Mouse (Mus musculus) cerebellum, adult 9-11 months (tissue): ENCODE data around the gene Ruvbl1.

ENCODE experiments used
- DNase-seq: peaks from one replicate; pipeline ENCODE4 v3.0.0; 2022

Gene Ruvbl1

GRCm38 (mm10) chr6:88499481-88500404 lies 34.5 kb downstream of the Ruvbl1 start:
- DNase-seq = peak; percentile 83

- no peak for DNase-seq
Observed at GRCm38 (mm10) chr6:88500405-88500767, 35.2 kb downstream of the Ruvbl1 start.

- peak; percentile 12 for DNase-seq
Observed at GRCm38 (mm10) chr6:88502030-88502970, 37.1 kb downstream of the Ruvbl1 start.

GRCm38 (mm10) chr6:88503044-88503443 lies 37.8 kb downstream of the Ruvbl1 start:
- peak; percentile 11 for DNase-seq

GRCm38 (mm10) chr6:88513984-88514383 lies 48.8 kb downstream of the Ruvbl1 start:
- no peak for DNase-seq

GRCm38 (mm10) chr6:88514546-88514945 lies 49.3 kb downstream of the Ruvbl1 start:
- DNase-seq = no peak

- no peak for DNase-seq
Observed at GRCm38 (mm10) chr6:88515971-88516370, 50.8 kb downstream of the Ruvbl1 start.

GRCm38 (mm10) chr6:88516667-88517066 lies 51.5 kb downstream of the Ruvbl1 start:
- DNase-seq = no peak

- DNase-seq = no peak
Observed at GRCm38 (mm10) chr6:88517701-88518403, 52.6 kb downstream of the Ruvbl1 start.

- peak; percentile 96 for DNase-seq
Observed at GRCm38 (mm10) chr6:88518404-88519263, 53.4 kb downstream of the Ruvbl1 start, which contains the start of gene Sec61a1. TSS of gene Sec61a1 (minus strand) at chr6:88518905.

- no peak for DNase-seq
Observed at GRCm38 (mm10) chr6:88521821-88522220, 56.6 kb downstream of the Ruvbl1 start.

- no peak for DNase-seq
Observed at GRCm38 (mm10) chr6:88522606-88523005, 57.4 kb downstream of the Ruvbl1 start.

GRCm38 (mm10) chr6:88523043-88523442 lies 57.8 kb downstream of the Ruvbl1 start:
- DNase-seq = no peak

GRCm38 (mm10) chr6:88523451-88523850 lies 58.2 kb downstream of the Ruvbl1 start:
- no peak for DNase-seq

GRCm38 (mm10) chr6:88524056-88524455 lies 58.8 kb downstream of the Ruvbl1 start:
- DNase-seq = no peak

GRCm38 (mm10) chr6:88530306-88530705 lies 65.1 kb downstream of the Ruvbl1 start:
- no peak for DNase-seq

- no peak for DNase-seq
Observed at GRCm38 (mm10) chr6:88540093-88540755, 75.0 kb downstream of the Ruvbl1 start.

- no peak for DNase-seq
Observed at GRCm38 (mm10) chr6:88544241-88544640, 79.0 kb downstream of the Ruvbl1 start.

- no peak for DNase-seq
Observed at GRCm38 (mm10) chr6:88544644-88545396, 79.6 kb downstream of the Ruvbl1 start.

- DNase-seq = no peak
Observed at GRCm38 (mm10) chr6:88545397-88545790, 80.2 kb downstream of the Ruvbl1 start.
